Mouse (Mus musculus): ENCODE results near the gene Sez6. TPM values are rescaled to one million over a fixed set of nuclear protein-coding genes. Genes with fewer than 3 reads are reported as not detected.

Gene Sez6
- total and polyA plus RNA-seq, 3 experiments = 0.04 TPM; not detected in 2

GRCm38 (mm10) chr11:78006446-78006845 is 75.8 kb downstream of the Sez6 start:
- no peak overlapping the region for H3K9ac ChIP-seq (ENCODE audit: insufficient read depth, low read depth)
- H3K9me3 ChIP-seq (replicated peaks; ENCODE audit: low read length) = peaks cover 7% of the 10 kb centered on the region
- no peak for DNase-seq (ENCODE audit: extremely low read depth)
- H3K79me2 ChIP-seq (replicated peaks; ENCODE audit: control insufficient read depth, extremely low read depth, insufficient read depth, poor library complexity, severe bottlenecking) = peaks cover 62% of the 10 kb centered on the region
- H3K4me1 ChIP-seq (ENCODE audit: control insufficient read depth in 1 of 2, insufficient read depth in 2 of 2) = peaks cover 0 to 7% of the 10 kb centered on the region in 2 experiments; a peak in 1 of 4 replicates
- H3K36me3 ChIP-seq (replicated peaks in 1 of 2; ENCODE audit: control insufficient read depth in 1 of 2, insufficient read depth in 1 of 2, low read length in 1 of 2) = peaks cover 74 to 91% of the 10 kb centered on the region in 2 experiments
- in situ Hi-C loops (cut with MboI; ENCODE audit: low pct_ligation_motif_present, low pct_unique_long_range_greater_than_20kb, low sequenced_read_pairs) = no loop called here
- H3K4me2 ChIP-seq (ENCODE audit: insufficient read depth, low read depth, poor library complexity, severe bottlenecking) = no peak overlapping the region
- no peak overlapping the region for H3K4me3 ChIP-seq (replicated peaks in 1 of 3; ENCODE audit: low read depth in 2 of 3, low read length in 2 of 3, poor library complexity in 1 of 3)
- H3K27ac ChIP-seq (ENCODE audit: insufficient read depth, low read depth) = no peak overlapping the region
- TF ChIP-seq NRF1 (IDR thresholded peaks at IDR 0.05; ENCODE audit: low read depth, low read length) = no peak
- no peak for TF ChIP-seq KAT2A (IDR thresholded peaks at IDR 0.05; ENCODE audit: insufficient replicate concordance, low read length)
- no peak for TF ChIP-seq HCFC1 (IDR thresholded peaks at IDR 0.05; ENCODE audit: low read depth, low read length)
- TF ChIP-seq MAZ (IDR thresholded peaks at IDR 0.05; ENCODE audit: low read depth, low read length) = no peak
- TF ChIP-seq SMC3 (IDR thresholded peaks at IDR 0.05; ENCODE audit: low read depth, low read length) = no peak
- no peak for TF ChIP-seq GABPA (IDR thresholded peaks at IDR 0.05; ENCODE audit: insufficient replicate concordance, low read depth, low read length)
- no peak for TF ChIP-seq SIN3A (IDR thresholded peaks at IDR 0.05; ENCODE audit: low read length)
- no peak for TF ChIP-seq MAX (IDR thresholded peaks at IDR 0.05; ENCODE audit: low read length)
- no peak for TF ChIP-seq RAD21 (IDR thresholded peaks at IDR 0.05; ENCODE audit: low read depth, low read length)
- no peak for TF ChIP-seq ELF1 (IDR thresholded peaks at IDR 0.05; ENCODE audit: low read depth, low read length)
- TF ChIP-seq USF1 (IDR thresholded peaks at IDR 0.05; ENCODE audit: low read depth, low read length) = no peak
- TF ChIP-seq EP300 (IDR thresholded peaks at IDR 0.05; ENCODE audit: low read length) = no peak
- TF ChIP-seq PAX5 (IDR thresholded peaks at IDR 0.05; ENCODE audit: low read length) = no peak
- no peak for TF ChIP-seq ZNF384 (IDR thresholded peaks at IDR 0.05; ENCODE audit: low read depth, low read length)
- dilution Hi-C loops (cut with MboI; ENCODE audit: extremely low pct_ligation_motif_present, extremely low pct_unique_long_range_greater_than_20kb, low sequenced_read_pairs) = no loop called here
- no peaks in the 10 kb centered on the region for H3K27me3 ChIP-seq (replicated peaks)

- H3K27ac ChIP-seq (ENCODE audit: insufficient read depth, low read depth) = no peak overlapping the region
- no peaks in the 10 kb centered on the region for H3K27me3 ChIP-seq (replicated peaks)
- H3K4me1 ChIP-seq (ENCODE audit: control insufficient read depth in 1 of 2, insufficient read depth in 2 of 2) = peaks cover 0 to 34% of the 10 kb centered on the region in 2 experiments; a peak in 2 of 4 replicates
- dilution Hi-C loops (cut with MboI; ENCODE audit: extremely low pct_ligation_motif_present, extremely low pct_unique_long_range_greater_than_20kb, low sequenced_read_pairs) = no loop called here
- H3K4me2 ChIP-seq (ENCODE audit: insufficient read depth, low read depth, poor library complexity, severe bottlenecking) = no peak overlapping the region
- TF ChIP-seq MYC (IDR thresholded peaks at IDR 0.05; ENCODE audit: low read depth, low read length) (peak; percentile 80; the same call in 1 of the 2 replicates), NELFE (IDR thresholded peaks at IDR 0.05; ENCODE audit: low read depth, low read length) (no peak), RAD21 (IDR thresholded peaks at IDR 0.05; ENCODE audit: low read depth, low read length) (peak; percentile 59), SMC3 (IDR thresholded peaks at IDR 0.05; ENCODE audit: low read depth, low read length) (peak; percentile 55), CTCF (conservative IDR thresholded peaks at IDR 0.05 in 1 of 2, IDR thresholded peaks at IDR 0.05 in 1 of 2; ENCODE audit: low read depth in 2 of 2, low read length in 2 of 2) (peak; percentile 92 to 99)
- H3K79me2 ChIP-seq (replicated peaks; ENCODE audit: control insufficient read depth, extremely low read depth, insufficient read depth, poor library complexity, severe bottlenecking) = peaks cover 4% of the 10 kb centered on the region; the same call in 1 of the 2 replicates
- no peak overlapping the region for H3K4me3 ChIP-seq (replicated peaks in 1 of 3; ENCODE audit: low read depth in 2 of 3, low read length in 2 of 3, poor library complexity in 1 of 3)
- H3K36me3 ChIP-seq (replicated peaks in 1 of 2; ENCODE audit: control insufficient read depth in 1 of 2, insufficient read depth in 1 of 2, low read length in 1 of 2) = peaks cover 82 to 97% of the 10 kb centered on the region in 2 experiments
- H3K9ac ChIP-seq (ENCODE audit: insufficient read depth, low read depth) = no peak overlapping the region
- peak; percentile 82 for DNase-seq (ENCODE audit: extremely low read depth)
- in situ Hi-C loops (cut with MboI; ENCODE audit: low pct_ligation_motif_present, low pct_unique_long_range_greater_than_20kb, low sequenced_read_pairs) = loop anchor here (10.0 kb wide), 1 partner anchor 155 kb away; the partner anchor contains the start of genes Nek8 and Tlcd1
- no peaks in the 10 kb centered on the region for H3K9me3 ChIP-seq (replicated peaks; ENCODE audit: low read length)
Measured at GRCm38 (mm10) chr11:78019676-78020075, 89.1 kb downstream of the Sez6 start.
